Mouse (Mus musculus): Measurements from ENCODE around the gene Hipk4. TPM values are rescaled to one million over a fixed set of nuclear protein-coding genes. Genes with fewer than 3 reads are reported as not detected.

Hipk4 gene
- polyA plus RNA-seq (2012; rRNA removed): 0.52 and 0.69 TPM in 2 replicates

GRCm38 (mm10) chr7:27522967-27523366, at the start of gene Hipk4:
Gene Hipk4 (plus strand): TSS chr7:27523267.

GRCm38 (mm10) chr7:27486770-27487697, 36.0 kb upstream of the Hipk4 start, which contains the start of gene Sertad1:
Gene Sertad1 (plus strand): TSS chr7:27486910.

GRCm38 (mm10) chr7:27499036-27499435, 24.0 kb upstream of the Hipk4 start, which contains the start of gene Prx:
Gene Prx (plus strand): TSS chr7:27499324.

GRCm38 (mm10) chr7:27552931-27553513, 30.0 kb downstream of the Hipk4 start, which contains the start of the genes Pld3 and 2310022A10Rik:
Gene Pld3 (minus strand): TSS chr7:27553218.
Gene 2310022A10Rik (plus strand): TSS chr7:27553233.

Other genes starting within 250 kb of the Hipk4 start
- gene Ltbp4, start 185.6 kb upstream of the Hipk4 start, polyA plus RNA-seq (2012; rRNA removed): 232 and 326 TPM in 2 replicates
- 69.2 and 82.0 TPM in 2 replicates for gene Shkbp1, start 167.2 kb upstream of the Hipk4 start, polyA plus RNA-seq (2012; rRNA removed)
- not detected in 2 replicates for gene Gm20479, start 165.8 kb upstream of the Hipk4 start, polyA plus RNA-seq (2012; rRNA removed)
- 0.18 and 0.35 TPM in 2 replicates for gene Sptbn4, start 75.6 kb upstream of the Hipk4 start, polyA plus RNA-seq (2012; rRNA removed)
- gene Blvrb, start 75.3 kb upstream of the Hipk4 start, polyA plus RNA-seq (2012; rRNA removed): 80.6 and 91.8 TPM in 2 replicates
- gene Sertad3, start 49.5 kb upstream of the Hipk4 start, polyA plus RNA-seq (2012; rRNA removed): 13.6 and 15.2 TPM in 2 replicates
- gene Sertad1, start 36.4 kb upstream of the Hipk4 start, polyA plus RNA-seq (2012; rRNA removed): 43.0 and 64.9 TPM in 2 replicates
- gene Prx, start 23.9 kb upstream of the Hipk4 start, polyA plus RNA-seq (2012; rRNA removed): 0.47 and 0.56 TPM in 2 replicates
- 218 and 320 TPM in 2 replicates for gene Pld3, start 30.0 kb downstream of the Hipk4 start, polyA plus RNA-seq (2012; rRNA removed)
- gene 2310022A10Rik, start 30.0 kb downstream of the Hipk4 start, polyA plus RNA-seq (2012; rRNA removed): 12.4 and 12.5 TPM in 2 replicates
- gene Akt2, start 68.3 kb downstream of the Hipk4 start, polyA plus RNA-seq (2012; rRNA removed): 27.8 and 30.4 TPM in 2 replicates
- gene Ttc9b, start 130.6 kb downstream of the Hipk4 start, polyA plus RNA-seq (2012; rRNA removed): 0.04 and 0.30 TPM in 2 replicates
- gene Map3k10, start 151.3 kb downstream of the Hipk4 start, polyA plus RNA-seq (2012; rRNA removed): 11.8 and 20.9 TPM in 2 replicates
- gene Zfp607b, start 166.1 kb downstream of the Hipk4 start, polyA plus RNA-seq (2012; rRNA removed): 0.47 TPM in 1 of 2 replicates, not detected in the other
- gene Zfp60, start 208.1 kb downstream of the Hipk4 start, polyA plus RNA-seq (2012; rRNA removed): 0.09 and 0.19 TPM in 2 replicates

All from stomach, adult 2 months (tissue).